Mouse (Mus musculus): ENCODE measurements around the gene Nck2.

The Nck2 gene

DNA sequence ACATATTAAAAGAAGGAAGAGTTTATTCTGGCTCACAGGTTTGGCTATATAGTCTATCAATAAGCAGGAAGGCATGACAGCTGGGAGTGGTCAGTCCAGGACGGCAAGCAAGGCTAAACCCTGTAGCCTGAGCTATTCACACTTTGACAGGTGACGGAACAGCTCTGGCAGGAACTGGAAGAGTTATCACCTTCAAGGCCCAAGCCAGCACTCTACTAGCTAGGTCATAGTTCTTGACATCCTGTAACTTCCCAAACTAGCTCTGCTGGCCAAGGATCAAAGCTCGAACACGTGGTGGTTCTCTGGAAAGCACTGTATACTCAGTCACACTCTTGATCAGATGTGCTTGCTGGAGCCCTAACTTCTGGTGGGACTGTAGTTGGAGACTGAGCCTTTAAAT is 10.5 kb upstream of the Nck2 start:
- no peak for DNase-seq (ENCODE audit: low read depth)

DNA sequence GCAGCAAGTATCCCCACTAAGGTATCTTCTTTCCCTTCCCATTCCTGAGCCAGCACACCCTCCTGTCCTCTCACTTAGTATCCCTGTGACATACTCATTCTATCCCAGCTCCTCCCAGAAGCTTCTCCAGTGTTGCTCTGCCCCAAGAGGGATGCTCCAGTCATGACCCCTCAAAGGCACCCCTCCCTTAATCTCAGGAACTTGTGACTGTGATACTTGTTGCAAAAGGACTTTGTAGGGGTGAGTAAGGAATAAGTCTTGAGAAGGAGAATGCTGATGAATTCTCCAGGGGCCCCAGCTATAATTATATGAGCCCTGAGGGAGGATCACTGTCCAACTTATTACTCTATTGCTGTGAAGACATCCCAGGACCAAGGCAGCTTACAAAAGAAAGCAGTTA is 7.8 kb upstream of the Nck2 start:
- DNase-seq (ENCODE audit: low read depth): no peak

DNA sequence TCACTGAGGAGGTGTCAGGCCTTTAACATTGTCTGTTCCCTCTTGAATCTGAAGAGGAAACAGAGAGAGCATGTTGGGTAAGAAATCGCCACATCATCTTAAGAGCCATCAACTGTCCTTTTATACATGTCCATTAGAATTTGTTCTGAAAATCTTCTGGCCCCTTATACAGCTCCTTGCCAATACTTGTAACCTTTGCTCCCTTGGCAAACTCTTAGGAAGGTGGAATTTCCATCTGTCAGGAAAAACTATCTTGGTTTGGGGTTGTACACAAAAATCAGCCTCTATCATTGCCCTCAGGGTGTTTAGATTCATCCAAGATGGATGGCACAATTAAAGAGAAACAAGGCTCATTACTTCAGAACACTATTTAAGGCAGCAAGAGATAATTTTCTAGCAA is 5.1 kb upstream of the Nck2 start:
- DNase-seq (ENCODE audit: low read depth): no peak

- no peak for DNase-seq (ENCODE audit: low read depth)
Measured at GRCm38 (mm10) chr1:43442568-43442967, 1.8 kb upstream of the Nck2 start.

DNA sequence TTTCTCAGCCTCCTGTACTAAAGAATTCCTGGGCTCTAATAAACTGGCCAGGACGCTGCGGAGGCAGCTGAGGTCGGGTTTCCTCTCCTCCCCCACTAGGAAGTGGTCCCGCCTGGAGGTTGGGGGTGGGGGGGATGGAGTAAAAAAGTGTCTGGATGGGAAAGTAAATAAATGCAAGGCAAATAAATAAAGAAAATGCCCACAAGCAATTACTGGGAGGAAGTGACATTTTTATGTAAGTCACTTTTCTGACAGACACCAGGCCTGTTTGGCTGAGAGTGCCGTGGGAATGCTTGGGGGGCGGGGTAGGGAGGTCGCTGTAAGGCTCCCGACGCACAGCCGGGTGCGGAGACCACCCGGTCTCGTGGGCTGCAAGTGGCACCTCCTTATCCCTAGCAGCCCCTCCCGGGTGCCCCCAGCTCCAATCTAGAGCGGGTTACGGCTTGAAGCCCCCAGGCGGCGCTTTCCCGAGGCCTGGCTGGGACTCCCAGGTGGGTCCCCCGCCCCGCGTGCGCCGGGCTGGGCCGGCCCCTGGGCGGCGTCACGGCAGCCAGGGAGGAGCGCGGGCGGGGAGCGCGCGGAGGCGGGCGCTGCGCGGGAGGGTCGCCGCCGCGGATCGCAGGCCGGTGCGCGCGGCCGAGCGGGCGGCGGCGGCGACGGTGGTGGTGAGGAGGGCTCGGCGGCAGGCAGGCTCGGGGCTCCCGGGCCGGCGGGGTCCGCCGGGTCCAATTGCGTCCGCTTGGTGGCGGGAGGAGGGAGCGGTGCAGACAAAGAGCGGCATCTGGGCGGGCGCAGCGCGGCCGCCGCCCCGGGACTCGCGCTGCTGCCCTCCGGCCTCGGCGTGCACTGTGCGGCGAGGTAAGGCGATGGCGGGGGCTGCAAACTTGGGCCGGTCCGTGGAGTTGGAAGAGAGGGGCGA is 1.1 kb downstream of the Nck2 start:
- DNase-seq (ENCODE audit: low read depth): no peak

GRCm38 (mm10) chr1:43446089-43446533 is 1.7 kb downstream of the Nck2 start:
- DNase-seq (ENCODE audit: low read depth): no peak

GRCm38 (mm10) chr1:43446731-43447601 is 2.6 kb downstream of the Nck2 start:
- DNase-seq (ENCODE audit: low read depth): no peak

GRCm38 (mm10) chr1:43447602-43448287 is 3.4 kb downstream of the Nck2 start:
- no peak for DNase-seq (ENCODE audit: low read depth)

- DNase-seq (ENCODE audit: low read depth): no peak
Measured at GRCm38 (mm10) chr1:43450811-43451210, 6.4 kb downstream of the Nck2 start.

GRCm38 (mm10) chr1:43453683-43454082 is 9.3 kb downstream of the Nck2 start:
- DNase-seq (ENCODE audit: low read depth): no peak

GRCm38 (mm10) chr1:43454741-43455140 is 10.4 kb downstream of the Nck2 start:
- no peak for DNase-seq (ENCODE audit: low read depth)

GRCm38 (mm10) chr1:43455196-43455595 is 10.8 kb downstream of the Nck2 start:
- DNase-seq (ENCODE audit: low read depth): no peak

DNA sequence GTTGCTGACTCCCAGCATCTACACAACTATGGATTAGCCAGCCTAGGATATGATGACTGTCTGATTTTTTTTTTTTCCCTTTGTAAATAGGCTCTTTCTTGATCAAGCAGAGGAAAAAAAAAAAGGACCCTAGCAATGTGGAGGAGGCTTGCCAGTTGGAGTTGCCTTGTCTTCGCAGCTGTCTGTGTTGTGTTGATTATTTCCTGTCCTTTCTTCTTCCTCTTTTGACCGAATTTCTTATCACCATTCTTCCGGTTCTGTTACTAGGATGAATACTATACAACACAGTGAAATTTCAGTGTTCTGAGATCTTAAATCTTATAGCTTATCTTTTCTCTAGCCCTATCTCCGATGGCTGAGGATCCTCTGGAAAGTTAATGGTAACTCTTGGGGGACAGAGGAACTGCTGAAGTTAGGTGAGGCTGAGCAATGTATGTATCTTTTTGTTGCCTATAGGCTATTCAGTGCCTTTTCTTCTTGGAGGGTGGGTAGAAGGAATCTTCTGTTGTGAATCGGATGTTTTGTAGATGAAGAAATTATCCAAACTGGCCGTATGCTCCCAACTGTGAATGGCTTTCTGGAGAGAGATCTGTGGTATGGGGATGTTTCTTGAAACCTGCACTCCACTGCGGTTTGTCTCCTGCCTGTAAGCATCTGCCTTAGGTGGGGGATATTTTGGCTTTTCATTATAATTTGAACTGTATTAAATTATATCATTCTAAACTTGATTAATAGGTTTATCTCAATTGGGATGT is 12.8 kb downstream of the Nck2 start:
- no peak for DNase-seq (ENCODE audit: low read depth)

DNA sequence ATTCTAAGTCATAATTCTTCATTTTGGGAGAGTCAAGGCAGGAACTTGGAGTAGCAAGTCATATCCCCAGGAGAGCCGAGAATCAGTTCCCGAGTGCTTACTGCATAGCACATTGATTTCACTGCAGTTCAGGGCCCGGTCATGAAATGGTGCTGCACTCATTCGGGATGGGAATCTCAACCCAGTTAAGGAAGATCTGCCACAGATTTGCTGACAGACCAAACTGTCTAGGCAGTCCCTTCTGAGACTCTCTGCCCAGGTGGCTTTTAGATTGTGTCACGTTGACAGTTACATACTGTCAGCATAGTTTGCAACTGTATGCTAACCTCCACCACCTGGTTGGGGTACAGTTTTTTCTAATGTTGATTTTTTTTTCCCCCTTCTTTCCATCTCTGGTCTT is 16.1 kb downstream of the Nck2 start:
- no peak for DNase-seq (ENCODE audit: low read depth)

GRCm38 (mm10) chr1:43462666-43463065 is 18.3 kb downstream of the Nck2 start:
- no peak for DNase-seq (ENCODE audit: low read depth)

DNA sequence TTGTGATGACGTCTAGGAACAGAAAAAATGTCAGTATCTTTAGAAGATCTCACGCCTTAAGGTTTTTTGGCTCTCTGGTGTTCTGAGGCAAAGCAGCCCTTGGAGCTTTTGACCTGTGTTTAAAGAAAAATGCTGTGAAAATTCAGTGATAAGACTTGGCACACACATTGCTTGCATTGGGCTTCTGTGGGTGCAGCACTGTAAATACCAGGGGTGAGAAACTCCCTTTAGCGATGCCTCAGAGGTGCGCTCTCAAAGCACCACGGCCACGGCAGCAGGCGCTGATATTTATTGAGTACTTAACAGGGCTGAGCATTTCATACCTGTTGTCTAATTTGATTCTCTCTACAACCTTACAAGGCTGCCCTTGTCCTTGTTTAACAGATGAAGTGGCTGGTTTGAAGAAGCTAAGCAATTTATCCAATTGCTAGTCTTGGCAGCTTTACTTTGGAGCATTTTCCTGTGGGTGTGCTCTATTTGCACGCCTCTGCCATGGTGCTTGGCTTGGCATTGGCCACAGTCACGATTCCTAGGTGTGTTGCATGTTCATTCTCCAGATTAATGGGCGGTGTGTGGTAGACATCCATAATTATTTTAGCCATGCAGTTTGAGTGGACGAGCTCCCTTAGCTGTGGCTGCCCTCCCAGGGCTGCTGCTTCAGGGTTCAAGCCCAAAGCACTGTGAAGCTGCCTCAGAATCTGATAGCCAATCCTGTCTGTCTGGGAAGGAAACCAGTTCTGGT is 19.7 kb downstream of the Nck2 start:
- no peak for DNase-seq (ENCODE audit: low read depth)

DNA sequence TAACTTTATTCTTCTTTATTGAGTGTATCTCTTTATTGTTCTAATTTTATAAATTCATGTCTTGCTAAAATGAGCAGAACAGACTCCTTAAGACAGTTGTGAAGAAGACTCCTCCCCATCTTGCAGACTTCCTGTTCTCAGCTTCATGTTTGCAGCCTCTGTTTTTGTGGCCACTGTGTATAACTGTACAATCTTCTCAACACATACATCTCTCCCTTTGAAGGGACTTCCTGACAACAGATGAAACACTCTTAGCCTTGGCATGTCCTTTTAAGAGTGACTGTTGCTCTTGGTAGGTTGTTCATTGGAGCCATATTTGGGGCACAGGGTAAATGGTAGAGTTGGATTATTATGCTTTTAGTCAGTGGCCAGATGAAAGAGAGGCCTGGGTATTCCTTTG is 20.6 kb downstream of the Nck2 start:
- DNase-seq (ENCODE audit: low read depth): no peak

GRCm38 (mm10) chr1:43465957-43466624 is 21.7 kb downstream of the Nck2 start:
- DNase-seq (ENCODE audit: low read depth): no peak

DNA sequence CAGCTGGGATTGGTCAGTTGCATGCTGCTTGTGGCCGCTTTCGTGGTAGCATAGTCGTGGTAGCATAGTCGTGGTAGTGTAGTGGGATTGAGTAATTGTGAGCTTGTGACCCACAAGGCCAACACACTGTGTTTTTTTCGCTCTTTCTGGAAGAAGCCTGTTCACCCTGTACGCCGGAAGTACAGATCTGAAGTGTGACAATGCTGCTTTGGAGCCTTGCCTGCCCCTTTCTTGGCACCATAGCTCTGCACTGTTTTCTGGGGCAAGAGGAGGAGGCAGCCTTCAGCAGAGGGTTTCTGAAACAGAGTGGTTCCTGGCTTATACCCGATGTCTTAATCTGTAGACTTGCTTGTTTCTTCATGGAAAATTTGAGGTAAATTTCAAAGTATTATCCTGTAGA is 23.3 kb downstream of the Nck2 start:
- DNase-seq (ENCODE audit: low read depth): no peak

DNA sequence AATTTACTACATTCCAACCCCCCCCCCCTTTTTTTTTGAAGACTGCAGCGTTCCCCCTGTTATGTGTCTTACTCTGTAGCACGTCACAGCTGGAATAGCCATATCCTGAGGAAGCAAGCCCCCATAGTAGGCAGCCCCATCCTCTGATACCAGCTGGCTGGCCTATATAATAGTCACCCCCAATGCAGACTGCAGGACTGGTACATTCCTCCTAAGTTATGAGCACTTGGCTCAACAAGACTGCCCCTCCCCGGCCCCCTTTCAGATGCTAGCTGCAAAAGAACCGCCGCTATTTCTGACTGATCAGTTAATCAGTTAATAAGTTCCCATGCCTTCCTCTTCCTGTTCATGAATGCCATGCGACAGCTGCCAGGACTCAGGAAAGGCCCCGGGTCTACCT is 23.8 kb downstream of the Nck2 start:
- DNase-seq (ENCODE audit: low read depth): no peak

All from c-Kit-positive CD71-positive TER-119-negative erythroid progenitor cells, embryonic 14.5 days (primary cell).